Mouse (Mus musculus) lung, postnatal 0 days (tissue): ENCODE data around the gene Chrd. TPM values are rescaled to one million over a fixed set of nuclear protein-coding genes. Genes with fewer than 3 reads are reported as not detected.

Experiments used
- ATAC-seq: fragments of 200-750 bp; cut with Nextera tagmentation; 2 replicates; pipeline ENCODE4 v1.8.0; 2017; ENCODE audit warnings: moderate library complexity
- DNase-seq: peaks from one replicate; pipeline ENCODE4 v3.0.0-alpha.2; 2016; ENCODE audit warnings: low spot score
- H3K27ac ChIP-seq: fragments of 300-500 bp; sonication (generic); 2 replicates; pipeline ENCODE4 v1.5.1; 2014; ENCODE audit warnings: antibody characterized with exemption, mild to moderate bottlenecking, low read length, mixed read lengths
- H3K27me3 ChIP-seq: fragments of 300-500 bp; sonication (generic); replicated peaks from 2 replicates; pipeline ENCODE4 v1.6.1; 2014; ENCODE audit warnings: low read length, mixed read lengths; ENCODE audit not compliant: insufficient read depth
- H3K36me3 ChIP-seq: fragments of 300-500 bp; sonication (generic); 2 replicates; pipeline ENCODE4 v1.6.1; 2014; ENCODE audit warnings: low read length, mixed read lengths; ENCODE audit not compliant: insufficient read depth
- H3K4me1 ChIP-seq: fragments of 300-500 bp; sonication (generic); 2 replicates; pipeline ENCODE4 v1.6.1; 2014; ENCODE audit warnings: antibody characterized with exemption, low read depth, low read length, mixed read lengths; ENCODE audit not compliant: insufficient read depth
- H3K4me2 ChIP-seq: fragments of 300-500 bp; sonication (generic); replicated peaks from 2 replicates; pipeline ENCODE4 v1.6.1; 2014; ENCODE audit warnings: low read depth, mild to moderate bottlenecking, low read length, moderate library complexity, mixed read lengths
- H3K4me3 ChIP-seq: fragments of 300-500 bp; sonication (generic); 2 replicates; pipeline ENCODE4 v1.5.1; 2014; ENCODE audit warnings: low read depth, low read length
- H3K9ac ChIP-seq: fragments of 300-500 bp; sonication (generic); replicated peaks from 2 replicates; pipeline ENCODE4 v1.6.1; 2014; ENCODE audit warnings: low read depth, mild to moderate bottlenecking
- H3K9me3 ChIP-seq: fragments of 300-500 bp; sonication (generic); 2 replicates; pipeline ENCODE4 v1.6.1; 2016; ENCODE audit warnings: low read length, mixed read lengths
- CTCF ChIP-seq: IDR thresholded peaks from 2 replicates; pipeline ENCODE4 v1.5.1; 2016; ENCODE audit warnings: antibody characterized with exemption, mild to moderate bottlenecking
- EP300 ChIP-seq: IDR thresholded peaks from 2 replicates; pipeline ENCODE4 v1.6.1; 2016; ENCODE audit warnings: antibody characterized with exemption, mild to moderate bottlenecking, control low read depth
- WGBS: fragments of 180-500 bp; shearing (Covaris S2); extraction: QIAGEN DNeasy Blood & Tissue Kit; methylation state at CpG from one replicate; pipeline ENCODE4 v1.1.7; 2014; 5-methylcytosine and 5-hydroxymethylcytosine counted together
- polyA plus RNA-seq: library from polyadenylated mRNA; unstranded; fragments of >200 nt; fragmentation: Nextera tagmentation; extraction: Ambion mirVana; gene quantifications from 2 replicates; pipeline ENCODE4 v1.2.1, GENCODE M21; 2015

The Chrd gene
- polyA plus RNA-seq, 1 experiment from 2014 or later = 1.7 TPM

GRCm38 (mm10) chr16:20715161-20715560 is 17.8 kb upstream of the Chrd start:
- Histone ChIP-seq H3K9ac (0 out of 2 replicates have a peak overlapping the region, but pooled peaks have one; percentile 39), H3K4me1 (peaks cover 15% of the 10 kb centered on the region; the same call in 1 of the 2 replicates), H3K36me3 (no peaks in the 10 kb centered on the region), H3K4me3 (no peak overlapping the region), H3K4me2 (peak overlapping the region; percentile 87), H3K9me3 (no peaks in the 10 kb centered on the region), H3K27ac (no peak overlapping the region), H3K27me3 (no peaks in the 10 kb centered on the region)
- no peak for TF ChIP-seq CTCF
- no peak for TF ChIP-seq EP300
- 72% methylated on average over 2 of the region's 2 CpGs for WGBS
- ATAC-seq (no peak), DNase-seq (no peak)

- H3K9ac ChIP-seq = peak overlapping the region; percentile 39
- ATAC-seq (no peak), DNase-seq (no peak)
- peak overlapping the region; percentile 87 for H3K4me2 ChIP-seq
- peaks cover 15% of the 10 kb centered on the region; the same call in 1 of the 2 replicates for H3K4me1 ChIP-seq
- no peaks in the 10 kb centered on the region for H3K27me3 ChIP-seq
- peak overlapping the region; percentile 91 for H3K27ac ChIP-seq
- 3% methylated on average over 11 of the region's 12 CpGs for WGBS
- no peaks in the 10 kb centered on the region for H3K9me3 ChIP-seq
- peak overlapping the region; percentile 64 for H3K4me3 ChIP-seq
- no peak for TF ChIP-seq EP300
- TF ChIP-seq CTCF = no peak
- no peaks in the 10 kb centered on the region for H3K36me3 ChIP-seq
These were observed 17.4 kb upstream of the Chrd start for GRCm38 (mm10) chr16:20715566-20715965.

- WGBS = 0% methylated on average over 46 of the region's 68 CpGs
- Histone ChIP-seq H3K9ac (peak overlapping the region; percentile 39), H3K4me3 (peak overlapping the region; percentile 64), H3K4me1 (peaks cover 15% of the 10 kb centered on the region; the same call in 1 of the 2 replicates), H3K27ac (peak overlapping the region; percentile 91), H3K4me2 (peak overlapping the region; percentile 87), H3K36me3 (no peaks in the 10 kb centered on the region), H3K9me3 (no peaks in the 10 kb centered on the region), H3K27me3 (no peaks in the 10 kb centered on the region)
- peak; percentile 50 for ATAC-seq
- TF ChIP-seq EP300 (no peak), CTCF (peak; percentile 45)
- DNase-seq = peak; percentile 83
These were observed 16.7 kb upstream of the Chrd start for GRCm38 (mm10) chr16:20715976-20716840.

- under 1% methylated on average over 8 of the region's 8 CpGs for WGBS
- no peak for TF ChIP-seq EP300
- no peak; the same call in 1 of the 2 replicates for TF ChIP-seq CTCF
- DNase-seq (no peak), ATAC-seq (no peak)
- Histone ChIP-seq H3K27me3 (no peaks in the 10 kb centered on the region), H3K4me2 (peak overlapping the region; percentile 87), H3K9me3 (no peaks in the 10 kb centered on the region), H3K9ac (peak overlapping the region; percentile 39), H3K27ac (peak overlapping the region; percentile 91), H3K36me3 (no peaks in the 10 kb centered on the region), H3K4me3 (peak overlapping the region; percentile 64), H3K4me1 (peaks cover 15% of the 10 kb centered on the region; the same call in 1 of the 2 replicates)
These were observed 16.1 kb upstream of the Chrd start for GRCm38 (mm10) chr16:20716841-20717180.

GRCm38 (mm10) chr16:20717181-20717977 is 15.5 kb upstream of the Chrd start, which contains the start of the genes Polr2h and Clcn2:
Polr2h (plus strand) TSS chr16:20717665.
Clcn2 (minus strand) TSS chr16:20717746.
- no peaks in the 10 kb centered on the region for H3K9me3 ChIP-seq
- peak within 1 kb of the TSS; percentile 87 for H3K4me2 ChIP-seq
- under 1% methylated on average over 61 of the region's 62 CpGs for WGBS
- DNase-seq = peak; percentile 99
- TF ChIP-seq EP300 (no peak), CTCF (peak; percentile 77)
- no peaks in the 10 kb centered on the region for H3K36me3 ChIP-seq
- H3K4me3 ChIP-seq = peak within 1 kb of the TSS; percentile 64
- H3K27me3 ChIP-seq = no peaks in the 10 kb centered on the region
- H3K4me1 ChIP-seq = peaks cover 15% of the 10 kb centered on the region; the same call in 1 of the 2 replicates
- ATAC-seq = peak; percentile 93
- peak within 1 kb of the TSS; percentile 91 for H3K27ac ChIP-seq
- peak within 1 kb of the TSS; percentile 43 for H3K9ac ChIP-seq
